Mouse (Mus musculus): ENCODE results near the gene Ankrd36. TPM values are rescaled to one million over a fixed set of nuclear protein-coding genes. Genes with fewer than 3 reads are reported as not detected.

The Ankrd36 gene
- polyA plus RNA-seq, 1 experiment from 2014 or later: 1.9 TPM

DNA sequence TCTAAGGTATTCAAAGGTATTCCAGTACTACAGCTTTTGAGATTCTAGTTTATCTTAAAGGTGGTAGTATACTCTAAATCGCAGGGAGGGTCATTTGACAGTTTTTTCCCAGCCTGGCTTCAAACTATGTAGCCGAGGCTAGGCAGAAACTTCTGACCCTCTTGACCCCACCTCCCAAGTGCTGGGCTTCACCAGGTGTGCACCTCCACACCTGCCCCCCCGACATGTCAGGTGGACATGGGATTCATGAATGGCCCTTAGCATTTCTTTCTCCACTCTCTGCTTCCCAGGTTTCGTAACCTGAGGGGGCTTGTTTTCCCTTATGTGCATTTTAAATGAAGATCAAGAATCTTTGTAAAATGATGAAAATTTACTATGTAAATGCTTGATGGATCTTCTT lies 44.1 kb upstream of the Ankrd36 start:
- no peaks in the 10 kb centered on the region for H3K27me3 ChIP-seq (ENCODE audit: insufficient read depth, low read length)
- H3K36me3 ChIP-seq (replicated peaks; ENCODE audit: insufficient read depth, low read length): peaks cover 67% of the 10 kb centered on the region
- no peak overlapping the region for H3K4me2 ChIP-seq (ENCODE audit: low read depth, low read length)
- H3K4me1 ChIP-seq (ENCODE audit: insufficient read depth): peaks cover 18% of the 10 kb centered on the region
- no peak overlapping the region for H3K27ac ChIP-seq (ENCODE audit: low read depth)
- ATAC-seq (no peak), DNase-seq (no peak)
- H3K9ac ChIP-seq (replicated peaks): no peak overlapping the region
- no peaks in the 10 kb centered on the region for H3K9me3 ChIP-seq (ENCODE audit: low read length)
- WGBS (ENCODE audit: insufficient replicate concordance): 76% methylated on average over 4 of the region's 4 CpGs
- no peak for TF ChIP-seq CTCF (IDR thresholded peaks at IDR 0.05; ENCODE audit: low read depth)
- no peak for TF ChIP-seq EP300 (IDR thresholded peaks at IDR 0.05; ENCODE audit: low read depth)
- H3K4me3 ChIP-seq (ENCODE audit: low read depth, low read length): no peak overlapping the region

DNA sequence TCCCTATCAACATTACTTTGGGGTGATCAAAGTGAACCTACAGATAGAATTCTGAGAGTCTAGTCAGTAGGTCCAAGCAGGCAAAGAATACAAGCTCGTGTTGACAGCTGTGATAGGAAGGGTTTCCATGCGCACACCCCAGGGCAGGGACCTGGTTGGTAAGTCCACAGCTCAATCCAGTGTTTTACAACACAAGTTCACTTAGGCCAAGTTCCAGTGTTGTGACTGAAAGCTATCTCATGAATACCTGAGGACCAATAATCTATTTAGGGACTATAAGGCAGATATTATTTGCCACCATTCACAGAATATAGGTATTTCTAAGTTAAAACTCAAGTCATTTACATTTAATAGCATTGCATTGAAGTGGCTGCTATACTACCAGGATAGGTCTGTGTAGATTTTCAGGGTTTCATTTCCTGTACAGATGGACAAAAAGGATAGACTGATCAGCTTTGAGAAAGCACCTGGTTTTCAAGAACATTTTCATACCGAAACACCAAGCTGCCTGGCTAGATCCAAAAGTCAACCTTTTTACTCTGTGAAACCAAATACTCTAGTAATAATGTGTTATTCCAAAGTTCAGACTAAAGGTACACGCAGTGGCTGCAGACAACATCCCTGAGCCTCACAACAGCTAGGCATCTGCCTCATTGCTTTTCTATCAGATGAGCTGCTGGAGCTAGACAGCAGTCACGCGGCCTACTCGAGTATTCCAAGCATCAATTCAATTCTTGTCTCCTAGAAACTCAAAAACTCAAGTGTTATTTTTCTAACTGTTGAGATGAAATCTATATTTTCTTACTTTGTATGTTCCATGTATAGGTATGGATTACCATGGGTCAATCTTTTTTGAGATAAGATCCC lies 42.7 kb upstream of the Ankrd36 start:
- Histone ChIP-seq H3K27me3 (ENCODE audit: insufficient read depth, low read length) (no peaks in the 10 kb centered on the region), H3K27ac (ENCODE audit: low read depth) (peak overlapping the region; percentile 36; the same call in 1 of the 2 replicates), H3K4me3 (ENCODE audit: low read depth, low read length) (no peak overlapping the region), H3K4me2 (ENCODE audit: low read depth, low read length) (no peak overlapping the region), H3K9ac (replicated peaks) (no peak overlapping the region; the same call in 1 of the 2 replicates), H3K9me3 (ENCODE audit: low read length) (no peaks in the 10 kb centered on the region), H3K4me1 (ENCODE audit: insufficient read depth) (peaks cover 18% of the 10 kb centered on the region), H3K36me3 (replicated peaks; ENCODE audit: insufficient read depth, low read length) (peaks cover 80% of the 10 kb centered on the region)
- TF ChIP-seq CTCF (IDR thresholded peaks at IDR 0.05; ENCODE audit: low read depth): no peak
- TF ChIP-seq EP300 (IDR thresholded peaks at IDR 0.05; ENCODE audit: low read depth): no peak
- 73% methylated on average over 7 of the region's 7 CpGs for WGBS (ENCODE audit: insufficient replicate concordance)
- DNase-seq (no peak), ATAC-seq (no peak)

DNA sequence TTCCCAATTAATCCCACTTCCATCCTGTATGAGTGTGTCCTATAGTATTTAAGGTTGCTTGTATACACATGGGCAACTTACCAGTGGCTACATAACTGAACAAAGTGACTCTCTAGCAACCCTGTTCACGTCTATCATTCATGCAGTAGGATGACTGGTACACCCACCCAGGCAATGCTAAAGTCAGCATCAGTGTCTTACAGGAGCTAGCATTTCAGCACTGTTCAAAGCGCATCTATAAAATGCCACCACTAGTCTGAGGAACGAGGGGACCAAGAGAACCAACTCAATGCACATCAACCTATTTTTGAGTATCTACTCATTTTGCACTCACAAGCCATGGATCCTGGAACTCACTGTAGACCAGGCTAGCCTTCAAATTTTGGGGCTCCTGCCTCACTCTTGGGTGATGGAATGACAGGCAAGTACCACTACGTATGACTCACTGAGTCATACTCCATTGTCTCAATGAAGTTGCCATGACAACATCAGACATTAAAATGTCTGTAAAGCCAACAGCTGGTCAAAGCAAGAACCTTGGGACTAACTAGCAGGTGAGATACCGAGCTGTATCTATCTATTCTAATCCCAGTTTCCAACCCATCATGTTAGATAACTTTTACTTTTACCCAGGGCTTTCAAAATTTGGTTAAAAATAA lies 41.5 kb upstream of the Ankrd36 start:
- H3K36me3 ChIP-seq (replicated peaks; ENCODE audit: insufficient read depth, low read length): peaks cover 84% of the 10 kb centered on the region
- H3K4me2 ChIP-seq (ENCODE audit: low read depth, low read length): no peak overlapping the region
- H3K27ac ChIP-seq (ENCODE audit: low read depth): no peak overlapping the region
- 85% methylated on average over 5 of the region's 5 CpGs for WGBS (ENCODE audit: insufficient replicate concordance)
- DNase-seq (no peak), ATAC-seq (no peak)
- H3K9ac ChIP-seq (replicated peaks): no peak overlapping the region
- H3K9me3 ChIP-seq (ENCODE audit: low read length): no peaks in the 10 kb centered on the region
- TF ChIP-seq CTCF (IDR thresholded peaks at IDR 0.05; ENCODE audit: low read depth): no peak
- no peak for TF ChIP-seq EP300 (IDR thresholded peaks at IDR 0.05; ENCODE audit: low read depth)
- H3K27me3 ChIP-seq (ENCODE audit: insufficient read depth, low read length): no peaks in the 10 kb centered on the region
- peaks cover 10% of the 10 kb centered on the region; the same call in 1 of the 2 replicates for H3K4me1 ChIP-seq (ENCODE audit: insufficient read depth)
- H3K4me3 ChIP-seq (ENCODE audit: low read depth, low read length): no peak overlapping the region

DNA sequence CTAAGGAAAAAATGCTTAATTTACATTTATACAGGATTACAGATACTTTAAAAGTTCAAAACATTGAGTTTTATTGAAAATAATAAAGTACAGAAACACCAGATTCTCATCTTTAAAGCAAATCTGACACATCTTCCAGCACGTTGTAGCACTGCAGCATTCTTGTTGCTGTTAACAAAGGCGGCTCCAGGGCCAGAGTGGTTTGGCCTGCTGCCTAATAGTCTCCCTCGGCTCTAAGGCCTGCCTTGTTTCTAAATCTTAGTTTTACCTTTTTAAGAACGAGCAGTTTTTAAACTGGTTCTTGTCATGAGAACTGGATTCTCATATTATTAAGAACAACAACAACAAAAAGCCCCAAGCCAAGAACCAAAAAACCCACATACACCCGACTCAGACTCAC lies 40.6 kb upstream of the Ankrd36 start:
- H3K9ac ChIP-seq (replicated peaks): no peak overlapping the region
- H3K4me2 ChIP-seq (ENCODE audit: low read depth, low read length): no peak overlapping the region
- ATAC-seq: no peak
- peaks cover 85% of the 10 kb centered on the region for H3K36me3 ChIP-seq (replicated peaks; ENCODE audit: insufficient read depth, low read length)
- H3K4me3 ChIP-seq (ENCODE audit: low read depth, low read length): no peak overlapping the region
- no peaks in the 10 kb centered on the region for H3K9me3 ChIP-seq (ENCODE audit: low read length)
- TF ChIP-seq CTCF (IDR thresholded peaks at IDR 0.05; ENCODE audit: low read depth) (no peak), EP300 (IDR thresholded peaks at IDR 0.05; ENCODE audit: low read depth) (no peak)
- H3K4me1 ChIP-seq (ENCODE audit: insufficient read depth): peaks cover 3% of the 10 kb centered on the region; the same call in 1 of the 2 replicates
- 66% methylated on average over 5 of the region's 5 CpGs for WGBS (ENCODE audit: insufficient replicate concordance)
- H3K27me3 ChIP-seq (ENCODE audit: insufficient read depth, low read length): no peaks in the 10 kb centered on the region
- DNase-seq: no peak
- no peak overlapping the region for H3K27ac ChIP-seq (ENCODE audit: low read depth)

DNA sequence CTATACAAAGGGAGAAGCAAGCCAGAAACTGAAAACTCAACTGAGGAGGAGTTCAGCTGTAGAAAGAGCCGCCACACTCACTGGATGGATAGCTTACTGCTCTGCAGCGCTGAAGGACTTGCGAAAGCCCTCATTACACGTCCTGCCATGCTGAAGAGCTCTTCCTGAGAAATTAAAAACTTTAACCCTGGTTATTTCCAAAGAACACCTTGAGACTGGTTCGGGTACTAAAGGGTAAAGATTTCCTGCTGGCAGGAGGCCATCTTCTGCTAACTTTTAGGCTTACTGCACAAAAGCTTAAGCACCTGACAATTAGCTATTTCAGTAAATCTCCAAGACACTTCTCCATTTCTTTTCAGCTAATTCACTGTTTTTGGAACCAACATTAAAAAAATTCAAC lies 39.3 kb upstream of the Ankrd36 start:
- no peak for DNase-seq
- no peak overlapping the region for H3K4me3 ChIP-seq (ENCODE audit: low read depth, low read length)
- no peaks in the 10 kb centered on the region for H3K9me3 ChIP-seq (ENCODE audit: low read length)
- H3K4me1 ChIP-seq (ENCODE audit: insufficient read depth): 0 out of 2 replicates have a peak, but pooled peaks cover under 1% of the 10 kb centered on the region
- 73% methylated on average over 5 of the region's 5 CpGs for WGBS (ENCODE audit: insufficient replicate concordance)
- H3K27ac ChIP-seq (ENCODE audit: low read depth): no peak overlapping the region
- no peak for ATAC-seq
- H3K4me2 ChIP-seq (ENCODE audit: low read depth, low read length): no peak overlapping the region
- H3K27me3 ChIP-seq (ENCODE audit: insufficient read depth, low read length): no peaks in the 10 kb centered on the region
- no peak overlapping the region for H3K9ac ChIP-seq (replicated peaks)
- H3K36me3 ChIP-seq (replicated peaks; ENCODE audit: insufficient read depth, low read length): peaks cover 83% of the 10 kb centered on the region
- TF ChIP-seq CTCF (IDR thresholded peaks at IDR 0.05; ENCODE audit: low read depth) (no peak), EP300 (IDR thresholded peaks at IDR 0.05; ENCODE audit: low read depth) (no peak)

DNA sequence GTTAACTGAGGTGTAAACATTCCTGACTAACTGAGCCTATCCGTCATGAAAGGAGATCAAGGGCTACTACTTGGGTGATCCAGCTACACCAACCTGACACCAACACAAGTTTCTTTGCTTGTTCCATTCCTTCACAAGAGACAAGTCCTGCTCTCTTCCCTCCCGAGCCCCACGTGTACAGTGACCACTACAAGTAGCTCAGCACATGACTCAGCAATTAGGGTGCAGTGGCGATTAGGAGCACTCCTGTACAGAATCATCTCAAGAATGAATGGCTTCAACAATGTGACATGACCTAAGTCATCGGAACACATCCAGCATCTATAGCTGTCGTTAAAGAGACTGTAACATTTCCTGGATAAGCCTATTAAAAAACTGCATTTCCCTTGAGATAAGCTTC lies 38.8 kb upstream of the Ankrd36 start:
- 62% methylated on average over 6 of the region's 6 CpGs for WGBS (ENCODE audit: insufficient replicate concordance)
- no peak overlapping the region for H3K27ac ChIP-seq (ENCODE audit: low read depth)
- H3K4me3 ChIP-seq (ENCODE audit: low read depth, low read length): no peak overlapping the region
- no peak for ATAC-seq
- H3K27me3 ChIP-seq (ENCODE audit: insufficient read depth, low read length): no peaks in the 10 kb centered on the region
- no peak overlapping the region for H3K9ac ChIP-seq (replicated peaks)
- DNase-seq: no peak
- no peak for TF ChIP-seq EP300 (IDR thresholded peaks at IDR 0.05; ENCODE audit: low read depth)
- TF ChIP-seq CTCF (IDR thresholded peaks at IDR 0.05; ENCODE audit: low read depth): no peak
- no peaks in the 10 kb centered on the region for H3K9me3 ChIP-seq (ENCODE audit: low read length)
- no peak overlapping the region for H3K4me2 ChIP-seq (ENCODE audit: low read depth, low read length)
- no peaks in the 10 kb centered on the region for H3K4me1 ChIP-seq (ENCODE audit: insufficient read depth)
- peaks cover 78% of the 10 kb centered on the region for H3K36me3 ChIP-seq (replicated peaks; ENCODE audit: insufficient read depth, low read length)
